Mouse (Mus musculus): ENCODE data around the gene Qk.

Qk gene

GRCm38 (mm10) chr17:10236595-10236994, 83.1 kb downstream of the Qk start:
- DNase-seq: no peak

- DNase-seq: no peak
Measured at GRCm38 (mm10) chr17:10232406-10232805, 87.2 kb downstream of the Qk start.

GRCm38 (mm10) chr17:10227798-10228538, 91.7 kb downstream of the Qk start:
- DNase-seq: no peak

- no peak for DNase-seq
Measured at GRCm38 (mm10) chr17:10216164-10216563, 103.5 kb downstream of the Qk start.

DNA sequence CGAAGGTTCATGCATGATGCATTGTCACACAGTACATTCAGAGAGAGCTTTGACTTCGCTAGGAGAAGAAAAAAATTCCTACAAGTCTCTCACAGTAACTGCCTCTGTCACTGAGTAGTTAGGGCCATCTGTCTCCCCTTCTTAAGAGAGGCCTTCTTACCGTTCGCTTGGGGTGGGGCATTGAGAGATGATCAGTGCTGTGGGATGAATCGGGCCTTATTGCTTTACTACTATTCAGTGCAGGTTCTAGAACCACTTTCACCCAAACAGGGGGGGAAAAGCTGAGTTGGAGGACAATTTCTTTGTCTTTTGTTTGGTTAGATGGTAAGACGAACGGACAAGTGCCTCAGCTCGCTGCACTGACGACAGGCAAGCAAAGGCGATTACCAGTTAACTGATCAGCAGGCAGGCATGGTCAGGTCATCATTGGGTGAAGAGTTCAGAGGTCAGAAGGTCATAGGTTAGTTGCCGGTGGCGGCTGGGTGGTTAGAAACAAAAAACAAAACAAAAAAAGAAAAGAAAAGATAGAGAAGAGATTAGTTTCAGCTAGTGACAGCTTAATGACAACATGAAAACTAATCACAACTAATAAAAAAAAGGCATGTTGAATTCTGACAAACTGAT, 110.4 kb downstream of the Qk start:
- no peak for DNase-seq

- DNase-seq: no peak
Measured at GRCm38 (mm10) chr17:10198662-10199061, 121.0 kb downstream of the Qk start.

- no peak for DNase-seq
Measured at GRCm38 (mm10) chr17:10198231-10198630, 121.4 kb downstream of the Qk start.

DNA sequence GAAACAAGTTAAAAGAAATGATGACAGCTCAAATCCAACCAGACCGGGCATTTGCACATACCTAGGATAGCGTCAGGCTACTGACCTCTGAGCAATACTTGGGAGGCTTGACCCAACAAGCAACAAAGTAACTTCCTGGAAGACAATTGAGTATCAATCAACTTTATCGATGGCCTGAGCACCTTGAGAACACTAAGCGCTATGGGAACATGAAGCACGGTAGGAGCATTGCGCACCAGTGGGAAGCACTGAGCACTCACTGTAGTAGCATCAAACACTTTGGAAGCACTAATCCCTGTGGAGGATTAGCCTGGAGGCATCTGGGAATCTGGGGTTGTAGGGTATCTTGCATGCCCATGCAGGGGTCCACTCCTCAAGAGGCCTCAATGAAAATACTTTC, 124.0 kb downstream of the Qk start:
- DNase-seq: no peak

- DNase-seq: no peak
Measured at GRCm38 (mm10) chr17:10190857-10191256, 128.8 kb downstream of the Qk start.

DNA sequence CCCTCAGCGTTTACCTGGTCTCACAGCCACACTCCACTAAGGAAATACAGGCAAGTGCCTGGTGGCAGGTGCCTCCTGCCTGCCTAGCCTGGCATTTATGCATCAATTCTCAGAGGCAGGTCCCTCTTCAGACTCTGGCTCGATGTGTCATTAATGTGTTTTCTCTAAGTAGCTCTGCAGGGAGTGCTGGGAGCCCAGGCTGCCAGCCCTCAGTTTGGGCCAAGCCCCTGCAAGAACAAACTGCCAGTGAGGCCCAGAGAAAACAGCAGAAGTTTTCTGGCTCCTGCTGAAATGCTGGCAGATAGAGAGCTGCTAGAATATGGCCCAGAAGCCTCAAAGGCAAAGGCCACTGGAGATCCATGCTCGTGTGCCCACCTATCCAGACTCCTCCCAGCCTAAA, 131.2 kb downstream of the Qk start:
- no peak for DNase-seq

DNA sequence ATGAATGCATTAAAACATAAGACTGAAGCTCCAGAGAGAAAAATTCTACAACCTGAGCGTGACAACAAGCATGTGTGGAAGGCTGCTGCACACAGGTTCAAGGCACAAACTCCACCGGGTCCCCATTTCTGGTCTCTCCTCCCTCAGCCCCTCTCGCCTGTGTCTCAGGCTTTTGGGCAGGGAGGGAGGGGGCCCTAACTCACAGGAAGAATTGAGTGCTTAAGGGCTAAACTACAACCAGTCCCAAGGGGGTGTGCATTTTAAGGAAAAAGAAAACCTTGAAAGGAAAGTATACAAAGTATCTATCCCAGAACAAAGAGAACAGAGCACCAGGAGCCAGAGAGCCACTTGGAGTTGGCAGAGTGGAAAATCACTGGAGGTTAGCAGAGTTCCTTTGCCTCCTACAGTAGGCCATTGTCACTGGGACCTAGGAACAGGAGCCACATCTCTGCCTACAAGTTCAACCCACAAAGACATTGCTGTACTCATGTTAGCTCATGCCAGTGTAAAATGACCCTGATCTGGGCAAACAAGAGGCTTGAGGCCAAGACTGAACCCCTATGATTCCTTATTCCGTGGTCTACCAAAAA, 132.1 kb downstream of the Qk start:
- DNase-seq: no peak

DNA sequence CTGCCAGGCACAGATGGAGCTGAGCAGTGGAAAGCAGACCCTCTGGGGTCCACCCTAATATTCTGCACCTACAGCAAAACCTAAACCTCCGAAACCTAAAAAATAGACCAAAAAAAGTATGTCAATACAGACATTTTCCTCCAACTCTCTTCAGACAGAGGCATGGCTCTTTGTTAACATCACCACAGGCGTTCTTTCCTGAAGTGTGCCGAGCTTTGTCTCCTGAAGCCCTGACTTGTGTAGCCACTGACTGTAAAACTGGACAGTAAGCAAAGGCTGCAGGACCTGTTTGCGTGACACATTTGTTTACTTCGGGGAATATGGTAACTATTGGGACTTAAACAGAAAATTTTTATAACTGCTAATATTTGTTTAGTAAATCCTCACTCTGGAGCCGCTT, 137.9 kb downstream of the Qk start:
- no peak for DNase-seq

DNA sequence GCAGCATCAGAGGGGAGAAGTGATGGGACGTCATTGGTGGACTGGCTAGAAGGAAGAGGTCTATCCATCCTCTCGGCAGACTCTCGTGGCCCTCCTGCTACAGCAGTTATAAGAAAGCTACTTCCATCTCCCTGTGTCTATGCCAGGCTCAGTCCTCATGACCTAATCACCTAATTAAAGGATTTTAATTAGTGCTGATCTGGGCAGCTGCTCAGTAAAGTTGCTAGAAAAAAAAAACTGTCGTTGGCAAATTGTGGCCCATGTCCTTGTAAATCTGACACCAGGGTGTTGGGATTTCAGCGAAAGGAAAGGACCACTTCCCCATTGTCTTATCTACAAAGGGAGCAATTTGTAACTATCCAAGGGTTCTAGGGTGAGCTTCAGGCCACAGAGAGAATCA, 142.6 kb downstream of the Qk start:
- no peak for DNase-seq

DNA sequence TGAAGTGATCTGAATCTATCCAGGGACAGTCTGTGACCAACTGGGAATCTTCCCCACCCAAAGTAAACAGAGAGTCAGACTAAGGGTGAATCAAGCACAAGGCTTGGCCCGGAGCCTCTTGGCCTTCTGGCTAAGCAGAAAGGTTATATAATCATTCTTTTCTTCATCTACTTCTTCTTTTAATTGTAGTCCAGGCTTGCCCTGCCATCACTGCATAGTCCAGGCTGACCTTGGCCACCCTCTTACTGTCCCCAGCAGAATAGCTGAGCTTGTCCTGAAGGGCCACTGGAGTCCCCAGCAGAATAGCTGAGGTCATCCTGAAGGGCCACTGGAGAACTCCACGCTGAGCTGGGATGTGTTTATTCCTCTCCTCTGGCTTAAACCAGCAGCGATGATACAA, 158.4 kb downstream of the Qk start:
- DNase-seq: no peak

- DNase-seq: no peak
Measured at GRCm38 (mm10) chr17:10160415-10160814, 159.2 kb downstream of the Qk start.

DNA sequence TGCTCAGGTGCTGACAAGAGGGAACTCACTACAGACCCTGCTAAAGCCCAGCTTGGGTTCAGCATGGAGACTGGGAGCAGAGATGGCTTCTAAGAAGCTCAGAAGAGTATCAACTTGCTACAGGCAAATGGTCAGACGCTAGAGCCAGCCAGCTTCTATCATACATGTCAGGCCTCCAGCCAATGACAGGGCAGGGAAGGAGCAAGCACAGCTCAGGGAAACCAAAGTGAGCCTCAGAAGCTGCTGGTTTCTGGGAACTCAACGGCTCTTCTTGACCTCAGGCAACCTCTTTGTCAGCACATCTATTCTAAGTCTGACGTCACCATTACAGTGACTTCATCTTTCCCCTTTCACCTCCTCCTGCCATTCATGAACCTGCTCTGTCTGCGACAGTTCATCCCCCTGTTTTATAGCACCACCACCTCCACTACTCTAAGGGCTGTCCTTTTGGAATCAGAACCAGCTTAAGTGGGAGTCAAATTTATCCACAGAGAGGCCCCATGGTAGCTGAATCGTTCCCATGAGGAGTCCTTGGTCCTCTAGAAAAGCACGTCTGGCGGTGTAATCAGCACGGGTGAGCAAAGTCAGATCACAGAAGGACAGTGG, 166.7 kb downstream of the Qk start:
- DNase-seq: no peak

Data from cerebellum, postnatal 36 days (tissue).